Mouse (Mus musculus): ENCODE measurements at regions not wholly inside any gene's neighbourhood (a gene's known extent, or its start where the extent isn't known, plus 50 kb on each side); places are given as distances from the start of the nearest gene placed in this dataset.
A peak's percentile ranks its signal among the peaks of the same experiment; 100 is the strongest.

DNA sequence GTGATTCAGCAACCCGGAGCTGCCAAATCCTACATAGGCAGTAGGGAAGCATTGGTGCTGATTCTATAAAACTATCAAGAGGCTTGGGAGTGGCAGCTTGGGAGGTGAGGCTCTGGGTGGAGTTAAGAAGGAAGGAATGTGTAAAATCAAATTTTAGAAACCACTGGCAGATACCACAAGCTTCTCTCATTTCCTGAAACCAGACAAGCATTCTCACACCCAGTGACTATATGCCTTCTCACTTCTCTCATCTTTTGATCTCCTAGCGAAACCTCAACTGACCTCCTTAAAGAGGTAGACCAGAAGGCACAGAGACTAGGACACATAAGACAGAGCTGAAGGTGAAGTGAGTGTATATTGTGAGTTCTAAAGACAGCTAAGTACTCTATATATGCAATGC lies 113.4 kb upstream of the Ppp3ca start:
- H3K27ac ChIP-seq (ENCODE audit: insufficient read depth, low read depth) = no peak overlapping the region
- dilution Hi-C loops (cut with MboI; ENCODE audit: extremely low pct_ligation_motif_present, extremely low pct_unique_long_range_greater_than_20kb, low sequenced_read_pairs) (no loop called here), in situ Hi-C loops (cut with MboI; ENCODE audit: low pct_ligation_motif_present, low pct_unique_long_range_greater_than_20kb, low sequenced_read_pairs) (no loop called here)
- no peaks in the 10 kb centered on the region for H3K27me3 ChIP-seq (replicated peaks)
- H3K4me3 ChIP-seq (replicated peaks in 1 of 3; ENCODE audit: low read depth in 2 of 3, low read length in 2 of 3, poor library complexity in 1 of 3) = no peak overlapping the region
- H3K4me1 ChIP-seq (ENCODE audit: control insufficient read depth in 1 of 2, insufficient read depth in 2 of 2) = peaks cover 0 to 9% of the 10 kb centered on the region in 2 experiments; a peak in 2 of 4 replicates
- no peaks in the 10 kb centered on the region for H3K79me2 ChIP-seq (replicated peaks; ENCODE audit: control insufficient read depth, extremely low read depth, insufficient read depth, poor library complexity, severe bottlenecking)
- H3K4me2 ChIP-seq (ENCODE audit: insufficient read depth, low read depth, poor library complexity, severe bottlenecking) = peak overlapping the region; percentile 1; the same call in 1 of the 2 replicates
- no peaks in the 10 kb centered on the region for H3K36me3 ChIP-seq (replicated peaks in 1 of 2; ENCODE audit: control insufficient read depth in 1 of 2, insufficient read depth in 1 of 2, low read length in 1 of 2)
- TF ChIP-seq ETS1 (conservative IDR thresholded peaks at IDR 0.05; ENCODE audit: low read depth, low read length) (peak; percentile 44; the same call in 1 of the 2 replicates), SIN3A (IDR thresholded peaks at IDR 0.05; ENCODE audit: low read length) (no peak), MEF2A (IDR thresholded peaks at IDR 0.05; ENCODE audit: borderline replicate concordance, low read depth, low read length) (0 out of 2 replicates have a peak, but pooled peaks have one; percentile 37), ZNF384 (IDR thresholded peaks at IDR 0.05; ENCODE audit: low read depth, low read length) (no peak), RCOR1 (conservative IDR thresholded peaks at IDR 0.05; ENCODE audit: low read depth, low read length) (0 out of 2 replicates have a peak, but pooled peaks have one; percentile 53), EP300 (IDR thresholded peaks at IDR 0.05; ENCODE audit: low read length) (peak; percentile 93), POLR2AphosphoS2 (IDR thresholded peaks at IDR 0.05; ENCODE audit: low read depth, low read length) (no peak), CHD2 (IDR thresholded peaks at IDR 0.05; ENCODE audit: low read length) (peak; percentile 48; the same call in 1 of the 2 replicates), NELFE (IDR thresholded peaks at IDR 0.05; ENCODE audit: low read depth, low read length) (no peak), NRF1 (IDR thresholded peaks at IDR 0.05; ENCODE audit: low read depth, low read length) (0 out of 2 replicates have a peak, but pooled peaks have one; percentile 22), MAX (IDR thresholded peaks at IDR 0.05; ENCODE audit: low read length) (no peak), JUN (IDR thresholded peaks at IDR 0.05; ENCODE audit: insufficient read depth, low read depth, low read length) (peak; percentile 45), IRF4 (IDR thresholded peaks at IDR 0.05; ENCODE audit: low read depth, low read length) (peak; percentile 75), ZMIZ1 (IDR thresholded peaks at IDR 0.05; ENCODE audit: low read depth, low read length) (no peak), TCF12 (IDR thresholded peaks at IDR 0.05; ENCODE audit: low read depth, low read length) (no peak), USF1 (IDR thresholded peaks at IDR 0.05; ENCODE audit: low read depth, low read length) (no peak), MYC (IDR thresholded peaks at IDR 0.05; ENCODE audit: low read depth, low read length) (0 out of 2 replicates have a peak, but pooled peaks have one; percentile 44), MXI1 (IDR thresholded peaks at IDR 0.05; ENCODE audit: low read depth, low read length) (peak; percentile 67; the same call in 1 of the 2 replicates), KAT2A (IDR thresholded peaks at IDR 0.05; ENCODE audit: insufficient replicate concordance, low read length) (no peak), SMC3 (IDR thresholded peaks at IDR 0.05; ENCODE audit: low read depth, low read length) (peak; percentile 14), BHLHE40 (IDR thresholded peaks at IDR 0.05; ENCODE audit: low read depth, low read length) (peak; percentile 68), HCFC1 (IDR thresholded peaks at IDR 0.05; ENCODE audit: low read depth, low read length) (no peak), ZC3H11A (IDR thresholded peaks at IDR 0.05; ENCODE audit: low read depth, low read length) (no peak), E2F4 (IDR thresholded peaks at IDR 0.05; ENCODE audit: insufficient replicate concordance, low read depth, low read length) (0 out of 2 replicates have a peak, but pooled peaks have one; percentile 54), MAFK (IDR thresholded peaks at IDR 0.05; ENCODE audit: insufficient replicate concordance, low read length) (peak; percentile 63; the same call in 1 of the 2 replicates), JUND (conservative IDR thresholded peaks at IDR 0.05; ENCODE audit: low read depth, low read length) (peak; percentile 52; the same call in 1 of the 2 replicates), GABPA (IDR thresholded peaks at IDR 0.05; ENCODE audit: insufficient replicate concordance, low read depth, low read length) (no peak), MAZ (IDR thresholded peaks at IDR 0.05; ENCODE audit: low read depth, low read length) (no peak), CHD1 (IDR thresholded peaks at IDR 0.05; ENCODE audit: low read depth, low read length) (no peak), ELF1 (IDR thresholded peaks at IDR 0.05; ENCODE audit: low read depth, low read length) (no peak)
- DNase-seq (ENCODE audit: extremely low read depth) = peak; percentile 72
- no peaks in the 10 kb centered on the region for H3K9me3 ChIP-seq (replicated peaks; ENCODE audit: low read length)
- H3K9ac ChIP-seq (ENCODE audit: insufficient read depth, low read depth) = no peak overlapping the region

Data from CH12.LX (cell line).